Mouse (Mus musculus) adrenal gland, adult 2 months (tissue): ENCODE measurements around the gene Twnk. TPM values are rescaled to one million over a fixed set of nuclear protein-coding genes. Genes with fewer than 3 reads are reported as not detected.

ENCODE experiments used
- DNase-seq: peaks from one replicate; pipeline ENCODE4 v3.0.0; 2021
- polyA plus RNA-seq: library from polyadenylated mRNA; depleted of rRNA; stranded (reverse); fragments of >200 nt; gene quantifications from 2 replicates; pipeline ENCODE4 v1.2.3, GENCODE M21; 2012; rRNA removed
- total RNA-seq, 2 experiments: library from RNA; stranded (reverse); gene quantifications; 2 replicates each; pipeline ENCODE4 v1.2.3; 2021

Twnk gene
- total and polyA plus RNA-seq, 3 experiments = 9.6 to 37.1 (median 24.7) TPM

- no peak for DNase-seq
These were observed 43.3 kb downstream of the Twnk start for GRCm38 (mm10) chr19:45048644-45049365.

GRCm38 (mm10) chr19:45049523-45049922 is 44.1 kb downstream of the Twnk start:
- no peak for DNase-seq

- DNase-seq = no peak
These were observed 48.0 kb downstream of the Twnk start for GRCm38 (mm10) chr19:45053451-45053850.

- peak; percentile 68 for DNase-seq
These were observed 49.6 kb downstream of the Twnk start for GRCm38 (mm10) chr19:45054892-45055690.

GRCm38 (mm10) chr19:45056364-45056763 is 50.9 kb downstream of the Twnk start:
- DNase-seq = peak; percentile 73

GRCm38 (mm10) chr19:45056908-45057698 is 51.6 kb downstream of the Twnk start:
- DNase-seq = no peak

- DNase-seq = peak; percentile 77
These were observed 52.3 kb downstream of the Twnk start for GRCm38 (mm10) chr19:45057724-45058112.

- peak; percentile 94 for DNase-seq
These were observed 52.8 kb downstream of the Twnk start for GRCm38 (mm10) chr19:45058113-45058839.

- no peak for DNase-seq
These were observed 53.4 kb downstream of the Twnk start for GRCm38 (mm10) chr19:45058841-45059240.

Other genes with a start within 250 kb of the Twnk start
- not detected for gene Pax2, start 249.6 kb upstream of the Twnk start, total RNA-seq
- not detected in 2 replicates for gene Pax2, start 249.6 kb upstream of the Twnk start, polyA plus RNA-seq
- gene Slf2, start 74.5 kb upstream of the Twnk start, total RNA-seq = 10 to 100 TPM; 19.6 to 21.4 TPM
- gene Slf2, start 74.5 kb upstream of the Twnk start, polyA plus RNA-seq = 54.9 and 77.7 TPM in 2 replicates
- 1 to 10 TPM; 6.3 to 7.7 TPM for gene Sema4g, start 16.6 kb upstream of the Twnk start, total RNA-seq
- 9.4 and 13.4 TPM in 2 replicates for gene Sema4g, start 16.6 kb upstream of the Twnk start, polyA plus RNA-seq
- 10 to 100 TPM; 45.2 to 55.1 TPM for gene Mrpl43, start 779 bp downstream of the Twnk start, total RNA-seq
- 196 and 208 TPM in 2 replicates for gene Mrpl43, start 779 bp downstream of the Twnk start, polyA plus RNA-seq
- 100 to 1,000 TPM in 1 of 2 experiments, 10 to 100 TPM in 1; 52.8 to 111 TPM for gene Lzts2, start 8.8 kb downstream of the Twnk start, total RNA-seq
- gene Lzts2, start 8.8 kb downstream of the Twnk start, polyA plus RNA-seq = 313 and 342 TPM in 2 replicates
- gene Pdzd7, start 40.1 kb downstream of the Twnk start, total RNA-seq = under 1 TPM in 1 of 2 experiments, not detected in 1; 0.09 TPM
- gene Pdzd7, start 40.1 kb downstream of the Twnk start, polyA plus RNA-seq = 0.62 and 0.65 TPM in 2 replicates
- gene Sfxn3, start 41.8 kb downstream of the Twnk start, total RNA-seq = 10 to 100 TPM; 51.2 to 89.3 TPM
- gene Sfxn3, start 41.8 kb downstream of the Twnk start, polyA plus RNA-seq = 45.9 and 65.5 TPM in 2 replicates
- 1 to 10 TPM; 2.2 to 6.0 TPM for gene Kazald1, start 69.6 kb downstream of the Twnk start, total RNA-seq
- 9.8 and 11.1 TPM in 2 replicates for gene Kazald1, start 69.6 kb downstream of the Twnk start, polyA plus RNA-seq
- not detected for gene Tlx1, start 145.0 kb downstream of the Twnk start, total RNA-seq
- gene Tlx1, start 145.0 kb downstream of the Twnk start, polyA plus RNA-seq = not detected in 2 replicates
- gene Lbx1, start 230.1 kb downstream of the Twnk start, total RNA-seq = under 1 TPM in 1 of 2 experiments, not detected in 1; 0.17 TPM
- 0.21 TPM in 1 of 2 replicates, not detected in the other for gene Lbx1, start 230.1 kb downstream of the Twnk start, polyA plus RNA-seq